Mouse (Mus musculus) hindbrain, embryonic 16.5 days (tissue): ENCODE results near the gene Pitpnc1. TPM values are rescaled to one million over a fixed set of nuclear protein-coding genes. Genes with fewer than 3 reads are reported as not detected.

Experiments used
- ATAC-seq: fragments of 200-750 bp; cut with Nextera tagmentation; 2 replicates; pipeline ENCODE4 v1.8.0; 2017; ENCODE audit warnings: moderate TSS enrichment, moderate library complexity
- H3K27ac ChIP-seq: fragments of 300-500 bp; sonication (generic); 2 replicates; pipeline ENCODE4 v1.5.1; 2014; ENCODE audit warnings: low read depth, mild to moderate bottlenecking, control low read depth, low read length, moderate library complexity
- H3K27me3 ChIP-seq: fragments of 300-500 bp; sonication (generic); replicated peaks from 2 replicates; pipeline ENCODE4 v1.6.1; 2014; ENCODE audit warnings: low read length; ENCODE audit not compliant: control insufficient read depth, insufficient read depth
- H3K36me3 ChIP-seq: fragments of 300-500 bp; sonication (generic); 2 replicates; pipeline ENCODE4 v1.6.1; 2014; ENCODE audit warnings: mild to moderate bottlenecking, low read length, moderate library complexity, mixed read lengths; ENCODE audit not compliant: control insufficient read depth, insufficient read depth
- H3K4me1 ChIP-seq: fragments of 300-500 bp; sonication (generic); 2 replicates; pipeline ENCODE4 v1.6.1; 2014; ENCODE audit warnings: low read depth, low read length; ENCODE audit not compliant: control insufficient read depth, insufficient read depth
- H3K4me2 ChIP-seq: fragments of 300-500 bp; sonication (generic); 2 replicates; pipeline ENCODE4 v1.6.1; 2014; ENCODE audit warnings: mild to moderate bottlenecking, low read length, control low read depth, moderate library complexity
- H3K4me3 ChIP-seq: fragments of 300-500 bp; sonication (generic); 2 replicates; pipeline ENCODE4 v1.5.1; 2014; ENCODE audit warnings: mild to moderate bottlenecking, low read length, control low read depth, moderate library complexity
- H3K9ac ChIP-seq: fragments of 300-500 bp; sonication (generic); 2 replicates; pipeline ENCODE4 v1.6.1; 2014; ENCODE audit warnings: low read depth, mild to moderate bottlenecking, control low read depth, low read length, moderate library complexity
- H3K9me3 ChIP-seq: fragments of 300-500 bp; sonication (generic); 2 replicates; pipeline ENCODE4 v1.6.1; 2014; ENCODE audit warnings: mild to moderate bottlenecking, low read length, moderate library complexity; ENCODE audit not compliant: control insufficient read depth
- WGBS: fragments of 180-500 bp; shearing (Covaris S2); extraction: QIAGEN DNeasy Blood & Tissue Kit; methylation state at CpG from one replicate; pipeline ENCODE4 v1.1.7; 2014; 5-methylcytosine and 5-hydroxymethylcytosine counted together
- polyA plus RNA-seq: library from polyadenylated mRNA; unstranded; fragments of >200 nt; fragmentation: Nextera tagmentation; extraction: Ambion mirVana; gene quantifications from 2 replicates; pipeline ENCODE4 v1.2.1, GENCODE M21; 2015

Gene Pitpnc1
- polyA plus RNA-seq, 1 experiment from 2014 or later = 43.0 TPM

DNA sequence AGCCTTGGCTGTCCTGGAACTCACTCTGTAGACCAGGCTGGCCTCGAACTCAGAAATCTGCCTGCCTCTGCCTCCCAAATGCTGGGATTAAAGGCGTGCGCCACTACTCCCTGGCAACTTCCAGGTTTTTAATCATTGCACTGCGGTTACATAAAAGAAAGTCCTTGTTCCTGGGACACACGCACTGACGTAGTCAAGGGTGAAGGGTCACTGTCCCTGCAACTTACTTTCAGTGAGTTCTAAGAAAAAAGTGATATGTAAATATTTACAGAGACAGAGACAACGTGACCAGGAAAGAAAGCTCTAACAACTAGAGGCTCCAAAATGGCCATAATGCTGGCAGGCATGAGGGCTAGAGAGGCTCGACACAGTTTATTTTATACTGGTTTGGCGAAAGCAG lies 199.9 kb downstream of the Pitpnc1 start:
- no peak overlapping the region for H3K4me2 ChIP-seq
- no peak for ATAC-seq
- H3K4me3 ChIP-seq = no peak overlapping the region
- 87% methylated on average over 9 of the region's 9 CpGs for WGBS
- H3K9ac ChIP-seq = no peak overlapping the region
- peaks cover 6% of the 10 kb centered on the region; the same call in 1 of the 2 replicates for H3K9me3 ChIP-seq
- H3K27ac ChIP-seq = no peak overlapping the region
- H3K27me3 ChIP-seq = no peaks in the 10 kb centered on the region
- H3K36me3 ChIP-seq = no peaks in the 10 kb centered on the region
- peaks cover 8% of the 10 kb centered on the region for H3K4me1 ChIP-seq

DNA sequence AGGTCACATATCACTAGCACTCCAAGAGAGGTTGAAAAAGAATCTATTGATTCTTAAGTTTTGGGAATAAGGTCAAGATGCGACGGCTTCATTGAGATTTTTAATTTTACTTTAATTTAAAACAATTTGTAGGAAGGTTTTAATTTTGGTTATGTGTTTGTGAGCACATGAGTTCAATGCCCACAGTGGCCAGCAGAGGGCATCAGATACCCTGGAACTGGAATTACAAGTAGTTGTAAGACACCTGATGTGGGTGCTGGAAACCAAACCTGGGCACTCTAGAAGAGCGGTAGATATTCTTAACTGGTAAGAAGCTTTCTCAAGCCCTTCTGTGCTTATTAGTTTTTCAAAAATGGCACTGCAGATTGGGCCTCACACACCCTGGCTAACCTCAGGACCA lies 203.0 kb downstream of the Pitpnc1 start:
- no peak overlapping the region for H3K4me3 ChIP-seq
- H3K4me2 ChIP-seq = no peak overlapping the region
- H3K36me3 ChIP-seq = no peaks in the 10 kb centered on the region
- H3K27me3 ChIP-seq = no peaks in the 10 kb centered on the region
- no peak overlapping the region for H3K27ac ChIP-seq
- no peak for ATAC-seq
- H3K9ac ChIP-seq = no peak overlapping the region
- H3K9me3 ChIP-seq = peaks cover 6% of the 10 kb centered on the region; the same call in 1 of the 2 replicates
- H3K4me1 ChIP-seq = peaks cover 15% of the 10 kb centered on the region
- 96% methylated on average over 3 of the region's 3 CpGs for WGBS

DNA sequence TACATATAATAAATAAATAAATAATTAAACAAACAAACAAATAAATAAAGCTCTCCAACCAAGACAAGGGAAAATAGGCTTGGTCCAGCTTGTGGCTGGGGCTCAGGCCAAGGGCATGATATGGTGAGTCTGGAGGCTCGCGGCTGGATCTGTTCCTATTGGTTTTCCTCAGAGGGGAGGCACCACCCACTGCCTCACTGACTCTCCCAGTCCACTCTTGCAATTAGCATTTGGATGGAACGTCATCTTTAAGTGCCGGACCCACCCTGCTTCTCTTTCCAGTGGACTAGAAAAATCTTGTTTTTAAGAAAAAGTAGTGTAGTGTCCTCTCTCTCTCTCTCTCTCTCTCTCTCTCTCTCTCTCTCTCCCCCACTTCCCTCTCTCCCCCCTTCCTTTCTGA lies 204.6 kb downstream of the Pitpnc1 start:
- Histone ChIP-seq H3K9me3 (peaks cover 6% of the 10 kb centered on the region; the same call in 1 of the 2 replicates), H3K4me1 (peaks cover 8% of the 10 kb centered on the region), H3K9ac (no peak overlapping the region), H3K36me3 (no peaks in the 10 kb centered on the region), H3K4me3 (no peak overlapping the region), H3K27me3 (no peaks in the 10 kb centered on the region), H3K27ac (no peak overlapping the region), H3K4me2 (no peak overlapping the region)
- 91% methylated on average over 4 of the region's 4 CpGs for WGBS
- ATAC-seq = no peak

DNA sequence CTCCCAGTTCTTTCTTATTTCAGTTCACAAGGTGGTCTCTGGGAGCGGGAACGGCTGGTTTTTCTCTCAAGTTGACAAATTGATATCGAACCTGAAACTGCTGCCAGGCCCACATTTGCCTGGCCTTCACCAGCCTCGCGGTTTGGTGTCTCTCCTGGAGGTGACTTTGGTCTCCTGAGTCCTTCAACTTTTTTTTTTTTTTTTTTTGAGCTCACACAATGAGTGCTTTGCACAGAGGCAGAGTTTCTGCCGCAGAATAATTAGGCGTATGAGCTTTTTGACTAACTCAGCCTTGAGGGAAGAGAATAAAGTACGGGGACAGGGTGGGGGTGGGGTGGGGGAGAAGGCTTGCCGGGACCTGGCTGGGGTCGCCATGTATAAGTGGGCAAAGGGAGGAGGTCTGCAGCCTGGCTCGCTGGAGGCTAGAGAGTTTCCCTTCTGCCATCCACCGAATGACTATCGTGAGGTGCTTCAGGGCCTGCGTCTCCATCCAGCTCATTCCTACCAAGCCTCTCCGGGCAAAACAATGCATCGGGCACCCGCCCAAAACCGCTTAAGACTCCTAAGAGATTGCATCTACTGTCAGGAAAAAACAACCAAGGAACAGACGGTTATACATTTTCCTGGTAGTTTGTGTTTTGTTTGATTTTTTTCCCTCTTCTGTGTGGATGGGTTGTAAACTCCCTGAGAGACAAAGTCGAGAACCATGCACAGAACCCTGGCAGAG lies 205.4 kb downstream of the Pitpnc1 start:
- Histone ChIP-seq H3K4me1 (peaks cover 8% of the 10 kb centered on the region), H3K4me2 (no peak overlapping the region), H3K4me3 (no peak overlapping the region), H3K9ac (no peak overlapping the region), H3K9me3 (peaks cover 6% of the 10 kb centered on the region; the same call in 1 of the 2 replicates), H3K27me3 (no peaks in the 10 kb centered on the region), H3K36me3 (no peaks in the 10 kb centered on the region), H3K27ac (peak overlapping the region; percentile 16; the same call in 1 of the 2 replicates)
- WGBS = 58% methylated on average over 19 of the region's 20 CpGs
- no peak for ATAC-seq

DNA sequence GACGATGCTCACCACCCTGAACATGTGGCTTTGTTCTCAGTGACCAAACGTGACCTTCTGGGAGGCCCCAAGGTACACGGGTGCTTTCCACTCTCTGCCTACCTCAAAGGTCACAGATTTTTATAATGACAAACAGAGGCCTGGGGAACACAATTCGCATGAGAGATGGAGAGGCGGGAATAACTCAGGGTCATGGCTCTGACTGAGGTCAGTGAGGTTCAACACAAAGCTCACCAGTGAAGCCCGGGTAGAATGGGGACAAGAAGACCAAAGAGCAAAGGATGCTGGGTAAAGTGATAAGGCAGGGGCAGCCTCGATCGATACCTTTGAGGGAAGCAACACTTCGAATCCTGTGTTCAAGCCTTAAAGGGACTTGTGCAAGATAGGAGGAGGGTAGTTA lies 206.7 kb downstream of the Pitpnc1 start:
- ATAC-seq = no peak
- H3K27me3 ChIP-seq = no peaks in the 10 kb centered on the region
- no peak overlapping the region for H3K4me3 ChIP-seq
- H3K36me3 ChIP-seq = no peaks in the 10 kb centered on the region
- peaks cover 6% of the 10 kb centered on the region; the same call in 1 of the 2 replicates for H3K9me3 ChIP-seq
- no peak overlapping the region for H3K4me2 ChIP-seq
- 73% methylated on average over 9 of the region's 9 CpGs for WGBS
- no peak overlapping the region for H3K9ac ChIP-seq
- no peak overlapping the region for H3K27ac ChIP-seq
- peaks cover 8% of the 10 kb centered on the region for H3K4me1 ChIP-seq

DNA sequence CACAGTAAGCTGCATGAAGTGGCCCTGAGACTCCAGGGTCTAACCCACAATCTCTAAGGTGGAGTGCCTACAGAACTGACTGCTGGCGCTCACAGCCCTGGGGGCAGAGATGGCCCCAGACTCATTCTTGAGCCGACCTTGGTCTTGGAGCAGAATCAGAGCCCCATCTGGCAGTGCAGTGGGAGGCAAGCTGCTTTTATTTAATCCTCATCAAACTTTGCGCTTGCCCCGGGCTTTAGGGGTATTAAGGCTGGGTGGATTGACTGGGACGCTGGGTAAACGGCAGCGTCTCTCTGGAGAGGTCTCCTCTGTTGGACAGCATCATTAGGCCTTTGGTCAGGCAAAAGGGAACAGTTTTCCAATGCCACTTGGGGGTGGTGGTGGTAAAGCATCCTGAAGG lies 211.1 kb downstream of the Pitpnc1 start:
- WGBS = 74% methylated on average over 7 of the region's 7 CpGs
- Histone ChIP-seq H3K9me3 (no peaks in the 10 kb centered on the region), H3K4me2 (no peak overlapping the region), H3K27ac (no peak overlapping the region), H3K4me1 (no peaks in the 10 kb centered on the region; the same call in 1 of the 2 replicates), H3K27me3 (no peaks in the 10 kb centered on the region), H3K9ac (no peak overlapping the region), H3K36me3 (no peaks in the 10 kb centered on the region), H3K4me3 (no peak overlapping the region)
- no peak for ATAC-seq

DNA sequence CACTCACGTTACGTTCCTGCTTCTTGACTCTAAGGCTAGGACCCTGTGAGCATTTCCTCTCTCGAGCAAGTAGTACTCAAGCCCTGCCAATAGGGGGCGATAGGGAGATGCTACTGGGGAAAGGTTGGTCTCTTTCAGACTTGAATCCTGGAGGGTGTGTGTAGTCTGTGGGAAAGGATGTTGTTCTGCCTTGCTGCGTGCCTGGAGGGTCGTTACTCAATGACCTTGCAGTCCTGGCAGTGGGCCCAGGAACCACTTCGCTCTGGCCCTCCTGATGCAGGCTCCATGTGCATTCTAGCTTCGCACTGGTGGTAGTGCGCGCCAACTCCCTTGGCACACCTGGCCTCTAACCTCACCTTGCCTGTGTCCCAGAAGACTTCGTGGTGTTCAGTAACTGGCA lies 215.3 kb downstream of the Pitpnc1 start:
- Histone ChIP-seq H3K9me3 (no peaks in the 10 kb centered on the region), H3K4me3 (no peak overlapping the region), H3K4me2 (no peak overlapping the region), H3K27ac (no peak overlapping the region), H3K36me3 (no peaks in the 10 kb centered on the region; the same call in 1 of the 2 replicates), H3K27me3 (no peaks in the 10 kb centered on the region), H3K9ac (no peak overlapping the region), H3K4me1 (no peaks in the 10 kb centered on the region)
- WGBS = 81% methylated on average over 11 of the region's 11 CpGs
- ATAC-seq = no peak

DNA sequence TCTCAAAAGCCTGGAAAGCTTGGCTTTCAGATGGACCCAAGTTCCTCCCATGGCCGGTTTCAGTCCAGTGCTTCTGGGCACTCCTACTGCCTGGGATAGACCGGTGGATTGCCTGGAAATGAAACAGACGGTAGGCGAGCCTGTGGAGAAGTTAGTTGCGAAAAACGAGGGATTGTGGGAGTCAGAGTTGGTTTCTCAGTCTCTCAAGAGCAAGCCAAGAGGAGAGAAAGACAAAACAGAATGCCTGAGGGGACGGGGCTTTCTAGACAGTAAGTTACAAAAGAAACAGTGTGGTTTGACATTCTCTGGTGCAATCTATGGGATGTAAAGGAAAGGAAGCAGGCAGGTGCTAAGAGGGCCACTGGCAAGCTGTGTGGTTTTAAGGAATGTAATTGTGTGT lies 216.3 kb downstream of the Pitpnc1 start:
- Histone ChIP-seq H3K9ac (no peak overlapping the region), H3K4me1 (no peaks in the 10 kb centered on the region; the same call in 1 of the 2 replicates), H3K27ac (no peak overlapping the region), H3K9me3 (no peaks in the 10 kb centered on the region), H3K36me3 (no peaks in the 10 kb centered on the region; the same call in 1 of the 2 replicates), H3K27me3 (no peaks in the 10 kb centered on the region), H3K4me2 (no peak overlapping the region), H3K4me3 (no peak overlapping the region)
- 86% methylated on average over 7 of the region's 7 CpGs for WGBS
- ATAC-seq = no peak

DNA sequence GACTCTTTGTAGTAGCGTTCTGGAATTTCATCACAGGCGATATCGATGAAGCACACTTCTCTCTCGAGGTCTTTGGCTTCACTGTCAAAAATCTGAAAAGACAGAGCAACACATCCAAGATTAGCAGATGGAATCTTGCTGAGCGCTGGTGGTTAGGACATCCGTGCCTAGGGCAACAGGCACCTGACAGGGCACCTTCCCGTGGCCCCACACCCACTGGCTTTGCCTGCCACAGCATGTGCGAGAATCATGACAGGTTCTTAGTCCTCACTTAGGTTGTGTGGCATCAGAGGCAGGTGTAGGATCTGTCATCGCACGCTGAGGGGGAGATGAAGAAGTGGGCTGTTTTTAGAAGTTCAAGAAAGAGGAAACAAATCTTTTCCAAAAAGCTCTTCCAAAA lies 218.5 kb downstream of the Pitpnc1 start:
- Histone ChIP-seq H3K9me3 (no peaks in the 10 kb centered on the region), H3K9ac (no peak overlapping the region), H3K27me3 (no peaks in the 10 kb centered on the region), H3K27ac (no peak overlapping the region), H3K4me2 (no peak overlapping the region), H3K4me1 (peaks cover 3% of the 10 kb centered on the region), H3K4me3 (no peak overlapping the region), H3K36me3 (no peaks in the 10 kb centered on the region; the same call in 1 of the 2 replicates)
- no peak for ATAC-seq
- 89% methylated on average over 10 of the region's 10 CpGs for WGBS
